Mouse (Mus musculus) forebrain, embryonic 14.5 days (tissue): Measurements from ENCODE around the gene Caml. TPM values are rescaled to one million over a fixed set of nuclear protein-coding genes. Genes with fewer than 3 reads are reported as not detected.

Experiments
- ATAC-seq: fragments of 200-750 bp; cut with Nextera tagmentation; 2 replicates; pipeline ENCODE4 v1.8.0; 2017; ENCODE audit warnings: mild to moderate bottlenecking, moderate library complexity
- DNase-seq: peaks from one replicate; pipeline ENCODE4 v3.0.0-alpha.2; 2015; ENCODE audit warnings: low spot score
- H3K27ac ChIP-seq: fragments of 300-500 bp; sonication (generic); 2 replicates; pipeline ENCODE4 v1.5.1; 2014; ENCODE audit warnings: low read depth, mild to moderate bottlenecking, control low read depth, low read length, moderate library complexity
- H3K27me3 ChIP-seq: fragments of 300-500 bp; sonication (generic); replicated peaks from 2 replicates; pipeline ENCODE4 v1.6.1; 2014; ENCODE audit warnings: low read length, control low read depth, mixed read lengths; ENCODE audit not compliant: control insufficient read depth, insufficient read depth
- H3K36me3 ChIP-seq: fragments of 300-500 bp; sonication (generic); 2 replicates; pipeline ENCODE4 v1.6.1; 2014; ENCODE audit warnings: low read length, control low read depth; ENCODE audit not compliant: control insufficient read depth, insufficient read depth
- H3K4me1 ChIP-seq: fragments of 300-500 bp; sonication (generic); 2 replicates; pipeline ENCODE4 v1.6.1; 2014; ENCODE audit warnings: antibody characterized with exemption, low read length, control low read depth; ENCODE audit not compliant: control insufficient read depth, insufficient read depth
- H3K4me2 ChIP-seq: fragments of 300-500 bp; sonication (generic); 2 replicates; pipeline ENCODE4 v1.6.1; 2014; ENCODE audit warnings: mild to moderate bottlenecking, control low read depth, low read length
- H3K4me3 ChIP-seq: fragments of 300-500 bp; sonication (generic); 2 replicates; pipeline ENCODE4 v1.5.1; 2014; ENCODE audit warnings: low read depth, low read length, control low read depth
- H3K9ac ChIP-seq: fragments of 300-500 bp; sonication (generic); 2 replicates; pipeline ENCODE4 v1.6.1; 2014; ENCODE audit warnings: mild to moderate bottlenecking, low read length, control low read depth, moderate library complexity
- H3K9me3 ChIP-seq: fragments of 300-500 bp; sonication (generic); replicated peaks from 2 replicates; pipeline ENCODE4 v1.6.1; 2016; ENCODE audit warnings: low read length, control low read depth, mixed read lengths; ENCODE audit not compliant: control insufficient read depth
- WGBS: fragments of 180-500 bp; shearing (Covaris S2); extraction: QIAGEN DNeasy Blood & Tissue Kit; methylation state at CpG from one replicate; pipeline ENCODE4 v1.1.7; 2014; 5-methylcytosine and 5-hydroxymethylcytosine counted together
- polyA plus RNA-seq: library from polyadenylated mRNA; unstranded; fragments of >200 nt; fragmentation: Nextera tagmentation; extraction: Ambion mirVana; gene quantifications from 2 replicates; pipeline ENCODE4 v1.2.1, GENCODE M21; 2014

Caml gene
- polyA plus RNA-seq, 1 experiment from 2014 or later = 92.9 TPM

GRCm38 (mm10) chr13:55593254-55593747, 29.5 kb upstream of the Caml start:
- Histone ChIP-seq H3K4me3 (peak overlapping the region; percentile 79), H3K9me3 (no peaks in the 10 kb centered on the region), H3K36me3 (peaks cover 38% of the 10 kb centered on the region), H3K27me3 (no peaks in the 10 kb centered on the region), H3K4me1 (peaks cover 5% of the 10 kb centered on the region), H3K27ac (0 out of 2 replicates have a peak overlapping the region, but pooled peaks have one; percentile 21), H3K4me2 (peak overlapping the region; percentile 86), H3K9ac (peak overlapping the region; percentile 90)
- under 1% methylated on average over 31 of the region's 31 CpGs for WGBS
- DNase-seq = no peak
- ATAC-seq = peak; percentile 64; the same call in 1 of the 2 replicates

- 86% methylated on average over 12 of the region's 12 CpGs for WGBS
- H3K9ac ChIP-seq = no peak overlapping the region
- ATAC-seq (no peak), DNase-seq (no peak)
- H3K4me2 ChIP-seq = no peak overlapping the region
- peaks cover 8% of the 10 kb centered on the region for H3K4me1 ChIP-seq
- no peak overlapping the region for H3K27ac ChIP-seq
- no peaks in the 10 kb centered on the region for H3K9me3 ChIP-seq
- H3K36me3 ChIP-seq = peaks cover 40% of the 10 kb centered on the region
- no peak overlapping the region for H3K4me3 ChIP-seq
- H3K27me3 ChIP-seq = no peaks in the 10 kb centered on the region
These were observed 27.4 kb upstream of the Caml start for GRCm38 (mm10) chr13:55595375-55595774.

- Histone ChIP-seq H3K9me3 (no peaks in the 10 kb centered on the region), H3K4me3 (no peak overlapping the region), H3K27me3 (no peaks in the 10 kb centered on the region), H3K9ac (no peak overlapping the region), H3K4me1 (peaks cover 12% of the 10 kb centered on the region), H3K4me2 (no peak overlapping the region), H3K27ac (no peak overlapping the region), H3K36me3 (peaks cover 40% of the 10 kb centered on the region)
- DNase-seq (no peak), ATAC-seq (no peak)
- WGBS = 91% methylated on average over 12 of the region's 12 CpGs
These were observed 26.0 kb upstream of the Caml start for GRCm38 (mm10) chr13:55596802-55597201.

GRCm38 (mm10) chr13:55599566-55600540, 23.0 kb upstream of the Caml start, which contains the start of gene B4galt7:
Gene B4galt7 (plus strand): TSS chr13:55599896.
- Histone ChIP-seq H3K36me3 (peaks cover 46% of the 10 kb centered on the region), H3K27me3 (no peaks in the 10 kb centered on the region), H3K27ac (peak within 1 kb of the TSS; percentile 52; the same call in 1 of the 2 replicates), H3K4me1 (peaks cover 7% of the 10 kb centered on the region; the same call in 1 of the 2 replicates), H3K9ac (peak within 1 kb of the TSS; percentile 89), H3K4me2 (peak within 1 kb of the TSS; percentile 72), H3K9me3 (no peaks in the 10 kb centered on the region), H3K4me3 (peak within 1 kb of the TSS; percentile 87)
- peak; percentile 93 for ATAC-seq
- DNase-seq = peak; percentile 77
- 11% methylated on average over 50 of the region's 51 CpGs for WGBS

- Histone ChIP-seq H3K4me3 (peak overlapping the region; percentile 87), H3K4me2 (peak overlapping the region; percentile 72), H3K27me3 (no peaks in the 10 kb centered on the region), H3K4me1 (peaks cover 7% of the 10 kb centered on the region; the same call in 1 of the 2 replicates), H3K9ac (peak overlapping the region; percentile 89), H3K27ac (0 out of 2 replicates have a peak overlapping the region, but pooled peaks have one; percentile 52), H3K36me3 (peaks cover 38% of the 10 kb centered on the region), H3K9me3 (no peaks in the 10 kb centered on the region)
- DNase-seq (peak; percentile 37), ATAC-seq (0 out of 2 replicates have a peak, but pooled peaks have one; percentile 32)
- 26% methylated on average over 9 of the region's 9 CpGs for WGBS
These were observed 22.1 kb upstream of the Caml start for GRCm38 (mm10) chr13:55600657-55601056.

- ATAC-seq (no peak), DNase-seq (peak; percentile 87)
- H3K4me3 ChIP-seq = no peak overlapping the region
- no peak overlapping the region for H3K9ac ChIP-seq
- H3K4me1 ChIP-seq = peaks cover 7% of the 10 kb centered on the region; the same call in 1 of the 2 replicates
- 12% methylated on average over 3 of the region's 3 CpGs for WGBS
- H3K27me3 ChIP-seq = no peaks in the 10 kb centered on the region
- H3K9me3 ChIP-seq = no peaks in the 10 kb centered on the region
- H3K36me3 ChIP-seq = peaks cover 34% of the 10 kb centered on the region
- H3K4me2 ChIP-seq = peak overlapping the region; percentile 72
- H3K27ac ChIP-seq = no peak overlapping the region
These were observed 21.2 kb upstream of the Caml start for GRCm38 (mm10) chr13:55601611-55602010.

- H3K4me2 ChIP-seq = no peak overlapping the region
- no peak overlapping the region for H3K4me3 ChIP-seq
- no peak for DNase-seq
- no peak overlapping the region for H3K27ac ChIP-seq
- no peak for ATAC-seq
- no peaks in the 10 kb centered on the region for H3K27me3 ChIP-seq
- peaks cover 41% of the 10 kb centered on the region for H3K36me3 ChIP-seq
- H3K4me1 ChIP-seq = peaks cover 4% of the 10 kb centered on the region; the same call in 1 of the 2 replicates
- 91% methylated on average over 3 of the region's 3 CpGs for WGBS
- H3K9me3 ChIP-seq = no peaks in the 10 kb centered on the region
- no peak overlapping the region for H3K9ac ChIP-seq
These were observed 18.2 kb upstream of the Caml start for GRCm38 (mm10) chr13:55604606-55605005.

GRCm38 (mm10) chr13:55606899-55607623, 15.7 kb upstream of the Caml start:
- Histone ChIP-seq H3K9ac (no peak overlapping the region), H3K4me3 (no peak overlapping the region), H3K27me3 (no peaks in the 10 kb centered on the region), H3K4me1 (no peaks in the 10 kb centered on the region), H3K36me3 (peaks cover 56% of the 10 kb centered on the region), H3K9me3 (no peaks in the 10 kb centered on the region), H3K4me2 (no peak overlapping the region), H3K27ac (no peak overlapping the region)
- DNase-seq (no peak), ATAC-seq (no peak)
- WGBS = 83% methylated on average over 10 of the region's 10 CpGs
